Mouse (Mus musculus) heart, postnatal 10 days (tissue): ENCODE measurements around the gene Cpa4. TPM values are rescaled to one million over a fixed set of nuclear protein-coding genes. Genes with fewer than 3 reads are reported as not detected.
A peak's percentile ranks its signal among the peaks of the same experiment; 100 is the strongest.

Experiments used
- DNase-seq, 2 experiments: peaks; one replicate each; pipeline ENCODE4 v3.0.0; 2021
- intact Hi-C: fragments of 180-260 bp; cut with DNase I; formaldehyde crosslinking; loops from one replicate; pipeline ENCODE4 v1.15.1; 2025
- total RNA-seq, 2 experiments: library from RNA; stranded (reverse); gene quantifications; 2 replicates each; pipeline ENCODE4 v1.2.3; 2021

The Cpa4 gene
- total RNA-seq, 2 experiments from 2014 or later: 0.10 TPM; not detected in 1

- intact Hi-C loops: no loop called here
- DNase-seq: peak; percentile 42 to 54
Measured at GRCm38 (mm10) chr6:30620591-30620990, 52.4 kb downstream of the Cpa4 start.

DNA sequence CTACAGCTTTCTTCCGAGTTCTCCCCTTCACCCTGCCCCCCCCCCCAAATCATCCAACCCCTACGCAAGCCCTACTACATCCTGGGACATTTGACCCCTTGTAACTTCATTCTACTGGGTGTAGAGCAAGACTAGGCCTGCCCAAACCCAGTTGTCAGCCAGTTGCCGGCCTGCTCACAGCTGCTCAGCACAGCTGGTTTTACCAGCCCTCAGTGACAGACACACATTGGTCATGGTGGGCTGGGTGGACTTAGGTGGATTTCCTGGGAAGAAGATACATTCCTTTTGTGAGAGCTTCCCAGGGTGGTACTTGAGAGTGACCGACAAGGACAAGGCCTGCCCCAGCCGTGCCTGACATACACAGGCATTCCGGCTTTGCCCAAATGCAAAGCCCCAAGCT is 52.8 kb downstream of the Cpa4 start:
- no peak for DNase-seq
- intact Hi-C loops: no loop called here

DNA sequence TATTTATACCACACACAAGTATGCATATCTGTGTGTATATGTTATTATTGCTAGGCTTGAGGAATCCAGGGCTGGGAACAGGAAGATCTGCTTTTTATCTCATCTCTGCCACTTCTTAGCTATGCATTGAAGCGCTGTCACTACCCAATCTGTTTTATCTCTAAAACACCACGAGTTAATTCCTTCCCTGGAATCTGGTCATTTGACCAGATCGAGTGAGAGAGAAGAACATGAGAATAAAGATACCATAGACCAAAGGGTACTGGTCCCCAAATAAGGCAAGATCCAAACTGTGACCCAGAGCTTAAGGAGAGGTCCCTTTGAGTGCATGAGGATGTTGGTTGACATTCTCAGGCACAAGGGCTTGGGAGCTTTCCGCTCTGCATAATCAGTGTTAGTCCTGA is 53.8 kb downstream of the Cpa4 start:
- no peak for DNase-seq
- intact Hi-C loops: no loop called here

DNA sequence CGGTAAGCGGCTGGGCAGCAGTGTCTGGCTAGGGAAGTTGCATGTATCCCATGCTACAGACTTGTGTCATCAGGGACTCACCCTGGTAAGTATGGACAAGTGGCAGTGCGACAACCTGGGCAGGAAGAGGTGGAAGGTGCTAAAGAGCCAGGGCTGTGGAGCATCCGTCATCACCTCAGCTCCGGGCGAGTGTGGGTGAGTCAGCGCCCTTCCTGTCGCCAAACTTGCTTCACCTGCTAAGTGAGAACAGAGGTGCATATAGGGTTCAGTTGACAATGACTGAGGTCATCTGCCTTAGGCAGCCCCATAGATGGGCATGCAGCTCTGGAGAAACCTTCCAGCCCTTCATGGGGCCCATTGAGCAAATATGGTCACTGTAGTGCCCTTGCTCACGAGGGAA is 56.6 kb downstream of the Cpa4 start:
- intact Hi-C loops: no loop called here
- DNase-seq: no peak

- DNase-seq: no peak
- intact Hi-C loops: no loop called here
Measured at GRCm38 (mm10) chr6:30628152-30628551, 60.0 kb downstream of the Cpa4 start.

GRCm38 (mm10) chr6:30629989-30630388 is 61.8 kb downstream of the Cpa4 start:
- intact Hi-C loops: no loop called here
- no peak for DNase-seq

- no peak for DNase-seq
- intact Hi-C loops: no loop called here
Measured at GRCm38 (mm10) chr6:30635361-30635862, 67.2 kb downstream of the Cpa4 start.

DNA sequence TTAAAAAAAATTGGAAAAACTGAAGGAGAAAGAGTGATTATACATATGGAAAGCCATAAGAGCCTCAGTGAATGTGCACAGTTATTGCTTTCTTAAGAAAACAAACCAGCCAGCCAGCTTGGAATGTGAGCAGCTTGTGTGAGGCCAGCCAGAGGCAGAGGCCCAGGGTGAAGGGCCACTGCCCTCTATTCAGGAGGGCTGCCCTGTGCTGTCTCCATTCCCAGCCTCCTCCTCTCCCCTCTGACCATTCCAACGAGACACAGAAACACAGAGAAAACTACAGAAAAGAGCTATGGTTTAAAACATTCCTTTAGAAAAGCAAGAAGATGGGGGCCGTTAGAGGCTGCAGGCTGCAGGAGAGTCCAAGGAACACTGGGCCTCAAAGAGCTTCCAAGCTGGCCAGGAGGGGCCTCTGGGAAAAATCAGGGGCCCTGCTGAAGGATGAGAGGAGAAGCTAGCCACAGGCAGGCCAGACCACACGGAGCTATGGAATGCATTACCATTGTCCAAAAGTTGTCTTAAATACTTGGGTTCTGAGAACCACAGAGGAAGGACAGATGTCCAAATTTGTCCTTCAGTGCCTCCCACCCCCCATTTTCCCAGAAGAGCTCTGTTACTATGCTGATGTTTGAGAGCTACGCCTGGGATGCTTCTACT is 68.1 kb downstream of the Cpa4 start:
- DNase-seq: no peak
- intact Hi-C loops: no loop called here

DNA sequence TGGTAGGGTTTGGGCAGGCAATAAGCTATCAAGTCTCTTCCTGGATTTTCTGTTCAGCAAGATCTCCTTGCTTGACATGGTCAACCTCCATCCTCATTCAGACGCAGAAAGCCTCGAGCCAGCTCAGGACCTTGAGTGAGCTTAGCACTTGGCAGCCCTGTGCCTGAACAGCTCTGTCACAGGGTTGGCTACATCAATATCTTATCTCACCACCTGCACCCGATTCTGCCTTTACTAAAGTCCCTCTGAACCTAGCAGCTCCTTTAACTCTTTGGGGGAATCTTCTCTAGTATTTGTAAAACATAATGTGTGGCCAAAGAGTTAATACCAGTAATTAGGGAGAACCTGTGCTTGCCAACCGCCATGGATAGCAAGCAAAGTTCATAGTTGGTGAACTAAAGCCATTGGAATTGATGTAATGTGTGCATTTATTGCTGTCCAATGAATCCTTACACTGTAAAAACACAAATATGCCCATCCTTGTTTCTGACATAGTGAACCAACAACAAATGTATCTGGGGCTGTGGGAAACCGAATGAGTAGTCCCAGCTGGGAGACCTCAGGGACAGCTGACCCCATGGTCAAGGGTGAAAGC is 70.6 kb downstream of the Cpa4 start, which contains the start of gene Cpa1:
Cpa1 (plus strand) TSS at position 545 of the 595 bp plus-strand sequence.
- no peak for DNase-seq
- intact Hi-C loops: no loop called here

Other genes with a start within 250 kb of the Cpa4 start
- 10 to 100 TPM; 17.2 to 21.9 TPM for gene Zc3hc1, start 177.3 kb upstream of the Cpa4 start, total RNA-seq
- gene Klhdc10, start 166.5 kb upstream of the Cpa4 start, total RNA-seq: 10 to 100 TPM; 68.3 to 70.4 TPM
- 10 to 100 TPM; 12.0 to 13.3 TPM for gene Tmem209, start 58.6 kb upstream of the Cpa4 start, total RNA-seq
- gene Ssmem1, start 58.5 kb upstream of the Cpa4 start, total RNA-seq: not detected
- under 1 TPM; 0.17 to 0.65 TPM for gene Cpa2, start 26.8 kb upstream of the Cpa4 start, total RNA-seq
- not detected for gene Cpa5, start 42.6 kb downstream of the Cpa4 start, total RNA-seq
- 1 to 10 TPM; 3.2 to 3.4 TPM for gene Cpa1, start 70.8 kb downstream of the Cpa4 start, total RNA-seq
- 1 to 10 TPM; 2.3 to 4.1 TPM for gene Cep41, start 125.4 kb downstream of the Cpa4 start, total RNA-seq
- gene Mest, start 155.2 kb downstream of the Cpa4 start, total RNA-seq: 100 to 1,000 TPM; 192 to 215 TPM